Mouse (Mus musculus): ENCODE data around the gene Cdk15. TPM values are rescaled to one million over a fixed set of nuclear protein-coding genes. Genes with fewer than 3 reads are reported as not detected.

Cdk15 gene
- polyA plus RNA-seq, 1 experiment, result 0.12 TPM

DNA sequence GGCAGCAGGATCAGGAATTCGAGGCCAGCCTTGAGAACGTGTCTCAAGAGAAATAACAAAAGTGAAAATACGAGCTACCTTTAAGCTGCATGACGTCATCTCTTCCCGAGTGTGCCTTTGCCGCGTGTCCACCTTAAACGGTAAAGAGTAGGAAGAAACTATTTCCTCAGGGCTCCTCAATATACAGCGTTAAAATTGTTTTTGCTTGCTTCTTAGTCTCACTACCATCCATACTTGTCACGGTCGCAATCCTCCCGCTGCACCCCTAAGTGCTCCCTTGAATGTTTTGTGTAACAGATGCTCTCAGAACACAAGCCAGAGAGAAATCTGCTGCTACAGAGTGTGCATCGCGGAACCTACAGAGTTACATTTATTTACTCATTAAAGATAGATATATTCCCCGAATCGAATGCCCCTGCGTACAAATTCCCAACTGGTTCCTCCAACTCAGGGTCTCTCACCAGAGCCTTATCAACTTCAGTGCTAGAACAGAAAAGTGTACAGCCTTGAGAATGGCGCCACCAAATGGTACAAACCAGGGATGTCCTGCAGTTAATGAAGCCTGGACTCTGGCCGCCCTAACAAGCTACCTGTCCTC is 19.0 kb upstream of the Cdk15 start:
- 2% methylated on average over 19 of the region's 19 CpGs for WGBS
- H3K27me3 ChIP-seq (ENCODE audit: control insufficient read depth, insufficient read depth, low read length), result no peaks in the 10 kb centered on the region
- no peaks in the 10 kb centered on the region for H3K36me3 ChIP-seq (ENCODE audit: control insufficient read depth, insufficient read depth, low read length)
- DNase-seq, result peak; percentile 71
- TF ChIP-seq CTCF (IDR thresholded peaks at IDR 0.05; ENCODE audit: borderline replicate concordance, control insufficient read depth, extremely low read depth, insufficient read depth, low read length, poor library complexity), result no peak
- TF ChIP-seq POLR2A (IDR thresholded peaks at IDR 0.05; ENCODE audit: control insufficient read depth, extremely low read depth, insufficient read depth, low read length, poor library complexity), result no peak
- H3K27ac ChIP-seq (ENCODE audit: control insufficient read depth, insufficient read depth, low read length), result peak overlapping the region; percentile 34; the same call in 1 of the 2 replicates
- no peaks in the 10 kb centered on the region for H3K4me1 ChIP-seq (replicated peaks; ENCODE audit: control insufficient read depth, insufficient read depth, low read length)
- peak overlapping the region; percentile 62 for H3K4me3 ChIP-seq (ENCODE audit: control insufficient read depth, insufficient read depth, low read length)

DNA sequence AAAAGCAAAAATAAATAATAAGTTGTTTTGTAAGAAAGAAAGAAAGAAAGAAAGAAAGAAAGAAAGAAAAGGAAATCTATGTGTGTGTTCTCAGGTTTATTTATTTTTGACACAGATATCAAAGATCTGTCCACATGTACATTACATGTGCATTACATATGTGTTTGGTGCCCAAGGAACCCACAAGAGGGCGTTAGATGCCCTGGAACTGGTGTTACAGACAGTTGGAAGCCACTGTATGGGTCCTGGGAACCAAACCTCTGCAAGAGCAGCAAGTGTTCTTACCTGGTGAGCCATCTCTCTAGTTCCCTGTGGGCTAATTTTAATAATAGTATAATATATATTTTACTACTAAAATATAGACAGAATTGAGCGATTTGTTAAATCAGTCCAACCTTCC is 12.9 kb upstream of the Cdk15 start:
- Histone ChIP-seq H3K4me3 (ENCODE audit: control insufficient read depth, insufficient read depth, low read length) (no peak overlapping the region), H3K27ac (ENCODE audit: control insufficient read depth, insufficient read depth, low read length) (no peak overlapping the region), H3K36me3 (ENCODE audit: control insufficient read depth, insufficient read depth, low read length) (no peaks in the 10 kb centered on the region), H3K4me1 (replicated peaks; ENCODE audit: control insufficient read depth, insufficient read depth, low read length) (peaks cover 6% of the 10 kb centered on the region; the same call in 1 of the 2 replicates), H3K27me3 (ENCODE audit: control insufficient read depth, insufficient read depth, low read length) (no peaks in the 10 kb centered on the region)
- 80% methylated on average over 2 of the region's 2 CpGs for WGBS
- DNase-seq, result no peak
- TF ChIP-seq CTCF (IDR thresholded peaks at IDR 0.05; ENCODE audit: borderline replicate concordance, control insufficient read depth, extremely low read depth, insufficient read depth, low read length, poor library complexity) (no peak), POLR2A (IDR thresholded peaks at IDR 0.05; ENCODE audit: control insufficient read depth, extremely low read depth, insufficient read depth, low read length, poor library complexity) (no peak)

DNA sequence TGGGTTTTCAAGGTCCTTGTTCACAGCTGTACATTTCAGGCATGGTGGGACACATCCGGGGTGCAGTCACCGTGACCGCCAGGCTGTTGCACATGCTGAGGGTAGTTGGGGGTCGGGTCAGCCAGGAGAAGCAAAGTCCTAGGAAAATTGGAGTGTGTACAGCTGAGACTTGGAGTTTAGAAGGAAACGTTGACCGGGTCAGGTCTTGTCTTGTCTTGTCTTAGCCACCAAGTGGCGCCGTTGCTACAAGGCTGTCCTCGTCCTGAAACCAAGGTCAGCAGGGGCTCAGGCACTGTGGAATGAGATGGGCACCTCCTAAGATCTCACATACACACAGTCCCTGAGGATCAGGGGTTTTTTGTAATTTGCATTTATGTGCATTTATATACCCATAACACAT is 9.1 kb upstream of the Cdk15 start:
- DNase-seq, result peak; percentile 31
- no peaks in the 10 kb centered on the region for H3K36me3 ChIP-seq (ENCODE audit: control insufficient read depth, insufficient read depth, low read length)
- WGBS, result 8% methylated on average over 9 of the region's 9 CpGs
- no peaks in the 10 kb centered on the region for H3K27me3 ChIP-seq (ENCODE audit: control insufficient read depth, insufficient read depth, low read length)
- H3K27ac ChIP-seq (ENCODE audit: control insufficient read depth, insufficient read depth, low read length), result no peak overlapping the region
- H3K4me3 ChIP-seq (ENCODE audit: control insufficient read depth, insufficient read depth, low read length), result no peak overlapping the region
- peaks cover 6% of the 10 kb centered on the region; the same call in 1 of the 2 replicates for H3K4me1 ChIP-seq (replicated peaks; ENCODE audit: control insufficient read depth, insufficient read depth, low read length)
- TF ChIP-seq CTCF (IDR thresholded peaks at IDR 0.05; ENCODE audit: borderline replicate concordance, control insufficient read depth, extremely low read depth, insufficient read depth, low read length, poor library complexity) (no peak), POLR2A (IDR thresholded peaks at IDR 0.05; ENCODE audit: control insufficient read depth, extremely low read depth, insufficient read depth, low read length, poor library complexity) (no peak)

DNA sequence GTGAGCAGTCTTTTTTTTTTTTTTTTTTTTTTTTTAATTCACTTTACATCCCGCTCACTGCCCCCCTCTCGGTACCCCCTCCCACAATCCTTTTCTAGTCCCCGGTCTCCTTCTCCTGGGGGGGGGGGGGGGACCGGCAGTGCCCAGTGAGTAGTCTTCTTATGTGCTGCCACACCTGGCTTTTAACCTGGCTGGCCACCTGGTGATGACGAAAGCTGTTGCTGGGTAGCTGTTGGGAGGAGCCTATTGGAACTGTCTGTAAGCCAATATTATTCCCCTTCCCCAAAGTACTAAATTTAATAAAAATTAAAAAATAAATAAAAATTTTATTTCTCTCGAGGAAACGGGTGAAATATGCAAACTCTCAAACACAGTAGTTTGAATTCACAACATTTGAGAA is 3.9 kb upstream of the Cdk15 start:
- Histone ChIP-seq H3K27ac (ENCODE audit: control insufficient read depth, insufficient read depth, low read length) (no peak overlapping the region), H3K4me3 (ENCODE audit: control insufficient read depth, insufficient read depth, low read length) (no peak overlapping the region)
- TF ChIP-seq CTCF (IDR thresholded peaks at IDR 0.05; ENCODE audit: borderline replicate concordance, control insufficient read depth, extremely low read depth, insufficient read depth, low read length, poor library complexity), result no peak

DNA sequence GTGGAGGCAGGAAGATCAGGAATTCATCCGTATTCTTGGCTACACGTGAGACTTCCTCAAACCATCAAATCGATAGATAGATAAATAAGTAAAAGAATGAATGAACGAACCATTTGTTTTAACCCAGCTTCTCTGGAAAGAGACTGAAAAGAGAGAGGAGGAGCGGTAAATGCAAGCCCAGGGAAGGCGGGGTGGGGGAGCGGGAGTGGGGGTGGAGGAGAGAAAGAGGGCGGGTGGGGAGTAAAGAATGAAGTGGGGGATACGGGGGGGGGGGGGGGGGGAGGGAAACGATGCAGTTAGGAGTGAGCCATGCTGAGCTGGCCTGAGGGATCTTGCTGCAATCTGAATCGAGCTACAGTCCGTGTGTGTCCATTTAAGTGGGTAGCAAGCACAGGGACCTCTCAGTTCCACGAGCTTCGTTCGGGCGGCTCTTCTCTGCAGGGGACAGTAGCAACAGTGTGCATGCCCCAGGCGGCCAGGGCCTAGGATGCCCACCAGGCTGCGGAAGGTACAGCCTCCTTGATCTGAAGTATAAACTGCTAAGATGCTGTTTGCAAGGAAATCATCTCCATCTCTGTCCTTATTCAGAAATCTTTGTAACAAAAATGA is 3.3 kb upstream of the Cdk15 start:
- no peak overlapping the region for H3K4me3 ChIP-seq (ENCODE audit: control insufficient read depth, insufficient read depth, low read length)
- H3K27me3 ChIP-seq (ENCODE audit: control insufficient read depth, insufficient read depth, low read length), result no peaks in the 10 kb centered on the region
- no peak for DNase-seq
- no peak overlapping the region for H3K27ac ChIP-seq (ENCODE audit: control insufficient read depth, insufficient read depth, low read length)
- H3K4me1 ChIP-seq (replicated peaks; ENCODE audit: control insufficient read depth, insufficient read depth, low read length), result no peaks in the 10 kb centered on the region
- TF ChIP-seq POLR2A (IDR thresholded peaks at IDR 0.05; ENCODE audit: control insufficient read depth, extremely low read depth, insufficient read depth, low read length, poor library complexity), result no peak
- no peak for TF ChIP-seq CTCF (IDR thresholded peaks at IDR 0.05; ENCODE audit: borderline replicate concordance, control insufficient read depth, extremely low read depth, insufficient read depth, low read length, poor library complexity)
- WGBS, result 45% methylated on average over 17 of the region's 18 CpGs
- H3K36me3 ChIP-seq (ENCODE audit: control insufficient read depth, insufficient read depth, low read length), result no peaks in the 10 kb centered on the region

More for the DNA sequence above, 3.9 kb upstream of the Cdk15 start:
- H3K4me1 ChIP-seq (replicated peaks; ENCODE audit: control insufficient read depth, insufficient read depth, low read length), result no peaks in the 10 kb centered on the region
- WGBS, result 30% methylated on average over 6 of the region's 7 CpGs
- H3K27me3 ChIP-seq (ENCODE audit: control insufficient read depth, insufficient read depth, low read length), result no peaks in the 10 kb centered on the region
- DNase-seq, result no peak
- H3K36me3 ChIP-seq (ENCODE audit: control insufficient read depth, insufficient read depth, low read length), result no peaks in the 10 kb centered on the region

DNA sequence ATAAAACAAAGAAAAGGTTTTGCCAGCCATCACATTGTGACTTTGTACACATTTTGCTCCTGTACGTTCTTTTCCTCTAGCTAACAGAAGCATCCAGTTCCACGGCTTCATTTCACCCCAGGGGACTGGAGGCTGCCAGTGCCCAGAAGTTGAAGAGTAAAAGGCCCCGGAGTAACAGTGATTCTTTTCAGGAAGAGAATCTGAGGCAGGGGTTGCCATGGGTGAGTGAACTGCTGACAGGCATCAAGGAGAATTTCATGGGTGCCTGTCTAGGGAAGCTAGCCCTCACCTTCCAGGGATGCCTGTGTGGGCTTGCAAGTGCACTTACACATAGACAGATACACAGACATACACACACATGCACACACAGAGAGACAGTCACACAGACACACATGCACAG is 1.0 kb downstream of the Cdk15 start:
- Histone ChIP-seq H3K4me3 (ENCODE audit: control insufficient read depth, insufficient read depth, low read length) (no peak overlapping the region), H3K36me3 (ENCODE audit: control insufficient read depth, insufficient read depth, low read length) (no peaks in the 10 kb centered on the region), H3K27me3 (ENCODE audit: control insufficient read depth, insufficient read depth, low read length) (no peaks in the 10 kb centered on the region), H3K4me1 (replicated peaks; ENCODE audit: control insufficient read depth, insufficient read depth, low read length) (no peaks in the 10 kb centered on the region), H3K27ac (ENCODE audit: control insufficient read depth, insufficient read depth, low read length) (no peak overlapping the region)
- no peak for DNase-seq
- TF ChIP-seq CTCF (IDR thresholded peaks at IDR 0.05; ENCODE audit: borderline replicate concordance, control insufficient read depth, extremely low read depth, insufficient read depth, low read length, poor library complexity) (no peak), POLR2A (IDR thresholded peaks at IDR 0.05; ENCODE audit: control insufficient read depth, extremely low read depth, insufficient read depth, low read length, poor library complexity) (no peak)
- 90% methylated on average over 3 of the region's 3 CpGs for WGBS
